Mouse (Mus musculus) heart, postnatal 0 days (tissue): ENCODE measurements around the gene Ndrg4. TPM values are rescaled to one million over a fixed set of nuclear protein-coding genes. Genes with fewer than 3 reads are reported as not detected.

Source experiments
- ATAC-seq: fragments of 200-750 bp; cut with Nextera tagmentation; 2 replicates; pipeline ENCODE4 v1.8.0; 2017; ENCODE audit warnings: low read depth, moderate number of reproducible peaks, moderate library complexity; ENCODE audit not compliant: insufficient read depth
- DNase-seq: peaks from one replicate; pipeline ENCODE4 v3.0.0-alpha.2; 2016; ENCODE audit warnings: low spot score
- H3K27ac ChIP-seq: fragments of 300-500 bp; sonication (generic); 2 replicates; pipeline ENCODE4 v1.5.1; 2014; ENCODE audit warnings: low read depth, mild to moderate bottlenecking
- H3K27me3 ChIP-seq: fragments of 300-500 bp; sonication (generic); 2 replicates; pipeline ENCODE4 v1.6.1; 2014; ENCODE audit warnings: low read length, mixed read lengths; ENCODE audit not compliant: control insufficient read depth, insufficient read depth
- H3K36me3 ChIP-seq: fragments of 300-500 bp; sonication (generic); replicated peaks from 2 replicates; pipeline ENCODE4 v1.6.1; 2014; ENCODE audit warnings: low read length, mixed read lengths; ENCODE audit not compliant: control insufficient read depth, insufficient read depth
- H3K4me1 ChIP-seq: fragments of 300-500 bp; sonication (generic); 2 replicates; pipeline ENCODE4 v1.6.1; 2014; ENCODE audit warnings: antibody characterized with exemption; ENCODE audit not compliant: control insufficient read depth, insufficient read depth
- H3K4me2 ChIP-seq: fragments of 300-500 bp; sonication (generic); 2 replicates; pipeline ENCODE4 v1.6.1; 2014; ENCODE audit warnings: low read depth, mild to moderate bottlenecking, low read length, moderate library complexity
- H3K4me3 ChIP-seq: fragments of 300-500 bp; sonication (generic); 2 replicates; pipeline ENCODE4 v1.5.1; 2014; ENCODE audit warnings: low read depth, low read length
- H3K9ac ChIP-seq: fragments of 300-500 bp; sonication (generic); replicated peaks from 2 replicates; pipeline ENCODE4 v1.6.1; 2014; ENCODE audit warnings: low read depth, low read length, mixed read lengths
- H3K9me3 ChIP-seq: fragments of 300-500 bp; sonication (generic); replicated peaks from 2 replicates; pipeline ENCODE4 v1.6.1; 2016; ENCODE audit warnings: low read length; ENCODE audit not compliant: control insufficient read depth
- CTCF ChIP-seq: IDR thresholded peaks from 2 replicates; pipeline ENCODE4 v1.5.1; 2016; ENCODE audit warnings: antibody characterized with exemption, control low read depth, low read depth
- EP300 ChIP-seq: IDR thresholded peaks from 2 replicates; pipeline ENCODE4 v1.6.1; 2016; ENCODE audit warnings: antibody characterized with exemption, low read depth
- WGBS: fragments of 180-500 bp; shearing (Covaris S2); extraction: QIAGEN DNeasy Blood & Tissue Kit; methylation state at CpG from one replicate; pipeline ENCODE4 v1.1.7; 2014; 5-methylcytosine and 5-hydroxymethylcytosine counted together
- polyA plus RNA-seq: library from polyadenylated mRNA; unstranded; fragments of >200 nt; fragmentation: Nextera tagmentation; extraction: Ambion mirVana; gene quantifications from 2 replicates; pipeline ENCODE4 v1.2.1, GENCODE M21; 2015
- total RNA-seq: library from RNA; depleted of rRNA; stranded (reverse); fragments of >200 nt; gene quantifications from 2 replicates; pipeline ENCODE4 v1.2.3, GENCODE M21; 2014; ENCODE audit warnings: low replicate concordance

The Ndrg4 gene
- total and polyA plus RNA-seq, 2 experiments from 2014 or later = 425 to 563 TPM

- WGBS = 1% methylated on average over 61 of the region's 70 CpGs
- Histone ChIP-seq H3K27ac (no peak overlapping the region), H3K27me3 (peaks cover 50% of the 10 kb centered on the region)
These were observed 1.3 kb downstream of the Ndrg4 start for GRCm38 (mm10) chr8:95678024-95678611.

GRCm38 (mm10) chr8:95688073-95688672 lies 11.4 kb downstream of the Ndrg4 start:
- TF ChIP-seq EP300 (no peak), CTCF (no peak)
- ATAC-seq = peak; percentile 30; the same call in 1 of the 2 replicates
- peaks cover 23% of the 10 kb centered on the region; the same call in 1 of the 2 replicates for H3K4me1 ChIP-seq
- H3K4me2 ChIP-seq = no peak overlapping the region
- no peaks in the 10 kb centered on the region for H3K27me3 ChIP-seq
- no peak overlapping the region for H3K4me3 ChIP-seq
- 41% methylated on average over 10 of the region's 10 CpGs for WGBS
- no peak overlapping the region for H3K9ac ChIP-seq
- no peaks in the 10 kb centered on the region for H3K36me3 ChIP-seq
- DNase-seq = peak; percentile 66
- peak overlapping the region; percentile 50 for H3K27ac ChIP-seq
- no peaks in the 10 kb centered on the region for H3K9me3 ChIP-seq

More at GRCm38 (mm10) chr8:95678024-95678611, 1.3 kb downstream of the Ndrg4 start:
- peak overlapping the region; percentile 98 for H3K4me2 ChIP-seq
- no peaks in the 10 kb centered on the region for H3K9me3 ChIP-seq
- peak overlapping the region; percentile 61 for H3K4me3 ChIP-seq
- no peaks in the 10 kb centered on the region for H3K4me1 ChIP-seq
- peak overlapping the region; percentile 53 for H3K9ac ChIP-seq
- H3K36me3 ChIP-seq = no peaks in the 10 kb centered on the region
- DNase-seq (no peak), ATAC-seq (peak; percentile 48)
- TF ChIP-seq CTCF (no peak), EP300 (no peak)

- ATAC-seq = peak; percentile 73
- Histone ChIP-seq H3K27me3 (no peaks in the 10 kb centered on the region), H3K36me3 (no peaks in the 10 kb centered on the region), H3K9me3 (no peaks in the 10 kb centered on the region), H3K4me2 (no peak overlapping the region), H3K27ac (peak overlapping the region; percentile 89), H3K4me1 (peaks cover 19% of the 10 kb centered on the region; the same call in 1 of the 2 replicates), H3K9ac (0 out of 2 replicates have a peak overlapping the region, but pooled peaks have one; percentile 17), H3K4me3 (no peak overlapping the region)
- peak; percentile 72 for DNase-seq
- no peak for TF ChIP-seq EP300
- TF ChIP-seq CTCF = no peak
- 24% methylated on average over 13 of the region's 13 CpGs for WGBS
These were observed 14.3 kb downstream of the Ndrg4 start for GRCm38 (mm10) chr8:95690929-95691541.

GRCm38 (mm10) chr8:95694631-95695030 lies 17.9 kb downstream of the Ndrg4 start:
- 44% methylated on average over 6 of the region's 6 CpGs for WGBS
- Histone ChIP-seq H3K4me2 (no peak overlapping the region), H3K9ac (no peak overlapping the region)

GRCm38 (mm10) chr8:95696661-95697060 lies 19.9 kb downstream of the Ndrg4 start:
- no peak for DNase-seq
- 65% methylated on average over 8 of the region's 8 CpGs for WGBS
- no peak for ATAC-seq
- TF ChIP-seq CTCF = no peak
- TF ChIP-seq EP300 = no peak
- Histone ChIP-seq H3K4me2 (peak overlapping the region; percentile 37), H3K4me1 (no peaks in the 10 kb centered on the region), H3K9me3 (no peaks in the 10 kb centered on the region), H3K27me3 (no peaks in the 10 kb centered on the region), H3K27ac (no peak overlapping the region), H3K9ac (no peak overlapping the region), H3K36me3 (no peaks in the 10 kb centered on the region), H3K4me3 (no peak overlapping the region)

More at GRCm38 (mm10) chr8:95694631-95695030, 17.9 kb downstream of the Ndrg4 start:
- no peaks in the 10 kb centered on the region for H3K9me3 ChIP-seq
- no peaks in the 10 kb centered on the region for H3K36me3 ChIP-seq
- no peak overlapping the region for H3K27ac ChIP-seq
- DNase-seq (no peak), ATAC-seq (no peak)
- TF ChIP-seq CTCF (no peak), EP300 (no peak)
- H3K4me3 ChIP-seq = no peak overlapping the region
- H3K4me1 ChIP-seq = peaks cover 7% of the 10 kb centered on the region; the same call in 1 of the 2 replicates
- H3K27me3 ChIP-seq = no peaks in the 10 kb centered on the region
